Comparison of ENCODE assay signal across 8 mouse cellular contexts in genomic region chr14:79124643-79125042, GRCm38 (mm10).
DNase-seq lines count a peak whose midpoint lies in the region; ATAC-seq lines count a peak whose summit lies in the region.

No protein-coding gene starts in this region.

- H3K9me3 ChIP-seq in hindbrain, embryonic 16.5 days (ENCODE audit: control insufficient read depth, low read length): no peaks in the 10 kb centered on the region
- no peaks in the 10 kb centered on the region for H3K9me3 ChIP-seq in lung, embryonic 15.5 days

- DNase-seq in gastrocnemius, adult 18-20 months (ENCODE audit: low spot score): peak; percentile 51
- DNase-seq in gastrocnemius, postnatal 25 days: no peak
- peak; percentile 78 for DNase-seq in 3T3-L1 (ENCODE audit: low read depth, low spot score)
- peak; percentile 76 for DNase-seq in adipocyte (ENCODE audit: low spot score)
- DNase-seq in embryo, embryonic 9.5 days (ENCODE audit: extremely low spot score): peak; percentile 48
- DNase-seq in right cerebral cortex, postnatal 4 days: peak; percentile 61

- H3K4me2 ChIP-seq in hindbrain, embryonic 16.5 days (ENCODE audit: low read length): no peak overlapping the region
- H3K4me2 ChIP-seq in lung, embryonic 15.5 days: no peak overlapping the region

- no peak overlapping the region for H3K27ac ChIP-seq in hindbrain, embryonic 16.5 days (ENCODE audit: low read depth, low read length)
- no peak overlapping the region for H3K27ac ChIP-seq in lung, embryonic 15.5 days

- H3K27me3 ChIP-seq in hindbrain, embryonic 16.5 days (replicated peaks; ENCODE audit: control insufficient read depth, insufficient read depth, low read length): no peaks in the 10 kb centered on the region
- no peaks in the 10 kb centered on the region for H3K27me3 ChIP-seq in lung, embryonic 15.5 days

- 37% methylated on average over 5 of the region's 5 CpGs for WGBS in hindbrain, embryonic 16.5 days
- WGBS in lung, embryonic 15.5 days: 39% methylated on average over 5 of the region's 5 CpGs

- H3K4me1 ChIP-seq in hindbrain, embryonic 16.5 days (ENCODE audit: control insufficient read depth, insufficient read depth, low read depth, low read length): no peaks in the 10 kb centered on the region
- peaks cover 3% of the 10 kb centered on the region; the same call in 1 of the 2 replicates for H3K4me1 ChIP-seq in lung, embryonic 15.5 days

- ATAC-seq in hindbrain, embryonic 16.5 days: peak; percentile 81
- ATAC-seq in lung, embryonic 15.5 days (ENCODE audit: borderline replicate concordance, extremely low read depth, low FRiP score, low TSS enrichment): peak; percentile 57

- H3K36me3 ChIP-seq in hindbrain, embryonic 16.5 days (ENCODE audit: control insufficient read depth, insufficient read depth, low read length): no peaks in the 10 kb centered on the region
- H3K36me3 ChIP-seq in lung, embryonic 15.5 days: no peaks in the 10 kb centered on the region

- H3K4me3 ChIP-seq in hindbrain, embryonic 16.5 days (ENCODE audit: low read length): no peak overlapping the region
- no peak overlapping the region for H3K4me3 ChIP-seq in lung, embryonic 15.5 days

- no peak overlapping the region for H3K9ac ChIP-seq in hindbrain, embryonic 16.5 days (ENCODE audit: low read depth, low read length)
- no peak overlapping the region for H3K9ac ChIP-seq in lung, embryonic 15.5 days
